Mouse (Mus musculus) cortical plate, adult 2 months (tissue): ENCODE measurements around the gene Trpv6. TPM values are rescaled to one million over a fixed set of nuclear protein-coding genes. Genes with fewer than 3 reads are reported as not detected.

Experiments used
- H3K27ac ChIP-seq: fragments of 200-500 bp; 2 replicates; pipeline ENCODE4 v1.5.1; 2012; ENCODE audit warnings: low read length, control low read depth, inconsistent platforms; ENCODE audit not compliant: insufficient read depth
- H3K4me1 ChIP-seq: fragments of 200-500 bp; 2 replicates; pipeline ENCODE4 v1.6.1; 2011; ENCODE audit warnings: low read length; ENCODE audit not compliant: control insufficient read depth, insufficient read depth
- H3K4me3 ChIP-seq: fragments of 200-500 bp; 2 replicates; pipeline ENCODE4 v1.5.1; 2011; ENCODE audit warnings: mild to moderate bottlenecking, low read length, control low read depth; ENCODE audit not compliant: insufficient read depth
- CTCF ChIP-seq: fragments of 200-500 bp; IDR thresholded peaks from 2 replicates; pipeline ENCODE4 v1.5.1; 2011; ENCODE audit warnings: mild to moderate bottlenecking, control low read depth, low read length; ENCODE audit not compliant: insufficient read depth; ENCODE audit errors: extremely low read depth
- POLR2A ChIP-seq: fragments of 200-500 bp; IDR thresholded peaks from 2 replicates; pipeline ENCODE4 v1.6.1; 2011; ENCODE audit warnings: mild to moderate bottlenecking, low read length, control low read depth; ENCODE audit not compliant: insufficient read depth; ENCODE audit errors: extremely low read depth
- polyA plus RNA-seq: library from polyadenylated mRNA; depleted of rRNA; stranded (reverse); fragments of >200 nt; gene quantifications from 2 replicates; pipeline ENCODE4 v1.2.3, GENCODE M21; 2012

Trpv6 gene
- polyA plus RNA-seq, 1 experiment, result 3.3 TPM

DNA sequence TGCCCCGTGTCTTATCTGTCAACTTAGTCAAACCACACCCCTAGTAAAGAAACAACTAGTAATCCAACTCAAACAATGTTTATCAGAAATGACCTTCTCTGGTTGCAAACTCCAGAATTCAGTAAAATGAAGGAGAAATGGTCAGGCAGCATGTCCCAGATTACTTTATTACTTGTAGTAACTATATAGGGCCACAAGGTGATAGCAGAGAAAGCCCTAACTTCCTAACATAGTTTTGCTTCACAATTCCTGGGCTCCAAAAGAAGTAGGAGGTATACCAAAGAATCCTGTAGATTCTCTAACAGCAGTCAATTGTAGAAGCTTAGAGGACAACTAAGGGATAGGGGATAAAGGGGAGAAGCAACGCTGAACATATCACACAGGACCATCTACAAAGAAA, 5.4 kb downstream of the Trpv6 start:
- H3K27ac ChIP-seq, result no peak overlapping the region
- no peak overlapping the region for H3K4me3 ChIP-seq
- peaks cover 1% of the 10 kb centered on the region; the same call in 1 of the 2 replicates for H3K4me1 ChIP-seq
- TF ChIP-seq POLR2A (no peak), CTCF (no peak)

DNA sequence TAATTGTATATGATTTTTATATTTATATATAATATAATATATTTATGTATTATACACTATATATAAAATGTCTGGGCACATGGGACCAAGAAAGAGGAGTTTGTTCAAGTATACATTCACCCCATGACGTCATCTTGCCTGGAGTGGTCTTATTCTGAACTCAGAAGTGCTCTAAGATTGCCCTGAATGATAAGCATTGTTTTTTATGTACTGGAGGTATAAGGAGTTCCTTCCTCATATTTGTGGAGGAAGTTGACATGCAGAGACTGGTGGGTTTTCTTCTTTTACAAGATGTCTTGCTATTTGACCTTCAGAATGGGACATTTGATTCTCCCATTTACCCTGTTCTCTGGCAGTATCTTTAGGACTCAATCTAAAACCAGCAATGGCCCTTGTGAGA, 8.0 kb downstream of the Trpv6 start:
- H3K4me1 ChIP-seq, result peaks cover 3% of the 10 kb centered on the region; the same call in 1 of the 2 replicates
- no peak overlapping the region for H3K27ac ChIP-seq
- TF ChIP-seq CTCF (no peak), POLR2A (no peak)
- H3K4me3 ChIP-seq, result no peak overlapping the region

DNA sequence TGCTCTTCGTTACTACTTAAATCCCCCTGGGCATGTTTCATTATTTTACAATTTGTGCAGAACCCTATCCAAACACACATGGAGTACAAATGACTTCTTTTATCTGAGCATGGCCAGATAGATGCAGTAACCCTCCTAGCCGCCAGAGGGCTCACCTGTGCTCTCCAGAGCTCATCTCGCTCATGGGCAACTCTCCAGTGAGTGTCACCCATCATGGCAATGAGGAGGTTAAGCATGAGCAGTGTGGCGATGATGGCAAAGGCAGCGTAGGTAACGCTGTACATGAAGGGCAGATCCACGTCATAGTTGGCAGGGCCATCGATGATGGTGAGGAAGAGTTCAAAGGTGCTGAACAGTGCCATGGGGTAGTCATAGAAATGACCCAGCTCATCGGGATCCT, 13.5 kb downstream of the Trpv6 start:
- TF ChIP-seq CTCF (peak; percentile 69), POLR2A (peak; percentile 64; the same call in 1 of the 2 replicates)
- Histone ChIP-seq H3K4me3 (no peak overlapping the region), H3K4me1 (peaks cover 3% of the 10 kb centered on the region; the same call in 1 of the 2 replicates), H3K27ac (no peak overlapping the region)

DNA sequence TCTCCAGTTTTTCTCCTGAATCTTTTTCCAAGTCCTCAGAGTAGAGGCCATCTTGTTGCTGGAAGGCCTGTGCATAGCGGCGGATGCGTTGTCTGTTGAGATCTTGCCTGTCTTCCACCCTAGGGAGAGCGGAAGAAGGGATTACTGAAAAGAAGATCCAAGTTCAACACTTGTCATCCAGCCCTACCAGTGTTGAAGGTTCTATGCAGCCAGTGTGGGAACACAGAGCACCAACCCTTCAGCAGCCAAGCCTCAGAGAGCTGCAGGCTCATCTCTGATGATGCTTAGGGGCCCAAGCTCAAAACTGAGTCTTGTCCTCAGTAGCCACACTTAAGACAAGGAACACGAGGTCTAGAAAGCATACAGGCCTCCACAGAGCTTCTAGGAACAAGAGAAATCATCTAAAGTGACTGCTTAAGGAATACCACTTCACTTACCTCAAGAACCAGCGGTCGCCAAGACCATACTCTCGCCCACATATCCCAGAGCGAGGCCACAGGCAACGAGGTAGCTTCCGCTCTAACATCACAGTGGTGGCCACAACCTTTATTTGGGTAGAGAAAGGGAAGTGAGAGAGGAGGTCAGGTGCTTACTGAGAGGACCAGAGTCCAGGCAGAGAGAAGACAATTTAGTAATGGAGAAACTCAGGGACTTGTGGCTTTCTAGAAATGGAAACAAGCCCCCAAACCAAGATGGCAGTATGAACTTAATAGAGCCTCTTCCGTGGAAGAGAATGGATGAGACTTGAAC, 14.8 kb downstream of the Trpv6 start:
- Histone ChIP-seq H3K4me3 (no peak overlapping the region), H3K4me1 (peaks cover 3% of the 10 kb centered on the region; the same call in 1 of the 2 replicates), H3K27ac (no peak overlapping the region)
- TF ChIP-seq CTCF, result no peak
- no peak for TF ChIP-seq POLR2A

DNA sequence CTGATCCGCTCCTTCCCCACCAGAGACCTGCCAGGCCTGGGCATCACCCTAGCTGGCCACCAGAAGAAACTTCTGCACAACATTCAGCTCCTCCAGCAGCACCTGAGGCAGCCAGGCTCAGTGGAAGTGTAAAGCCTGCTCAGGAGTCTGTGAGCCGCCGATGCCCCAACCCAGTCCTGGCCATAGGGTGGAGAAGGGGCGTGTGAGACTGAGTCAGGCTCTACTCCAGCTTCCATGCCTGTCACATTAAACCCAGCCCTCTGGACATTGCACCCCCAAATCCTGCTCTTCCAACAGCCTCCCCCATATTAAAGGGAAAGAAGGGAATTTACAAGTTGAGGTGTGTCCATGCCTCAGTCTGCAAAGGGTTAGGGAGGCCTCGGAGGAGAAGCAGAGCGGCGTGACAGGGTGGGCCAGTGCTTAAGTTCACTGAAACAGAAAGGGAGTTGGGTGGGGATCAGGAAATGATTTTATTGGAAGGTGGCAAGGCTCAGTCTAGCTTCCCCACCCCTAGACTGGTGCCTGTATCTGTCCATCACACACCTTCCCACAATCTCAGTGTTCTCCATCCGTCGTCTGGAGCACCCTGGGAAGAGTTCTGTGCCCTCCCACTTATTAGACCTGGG, 15.9 kb downstream of the Trpv6 start:
- Histone ChIP-seq H3K4me3 (no peak overlapping the region), H3K4me1 (peaks cover under 1% of the 10 kb centered on the region; the same call in 1 of the 2 replicates), H3K27ac (no peak overlapping the region)
- TF ChIP-seq CTCF (no peak), POLR2A (no peak)

DNA sequence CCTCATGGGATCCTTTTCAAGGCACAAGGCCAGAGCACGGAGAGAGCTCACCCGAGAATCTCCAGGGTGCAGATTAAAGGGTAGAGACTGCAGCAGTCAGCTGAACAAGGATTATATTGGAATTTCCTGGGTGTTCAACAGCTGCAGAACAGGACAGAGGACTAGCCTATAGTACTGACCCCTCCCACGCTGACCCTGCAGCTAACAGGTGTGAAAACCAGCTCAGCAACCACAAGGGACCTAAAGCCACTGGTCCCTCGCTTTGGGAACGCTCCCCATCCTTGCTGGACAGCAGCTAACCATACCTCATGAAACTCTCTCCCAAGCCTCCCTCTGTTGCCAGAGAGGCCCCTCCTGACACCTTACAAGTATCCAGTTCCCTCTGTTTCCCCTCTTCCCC, 28.6 kb downstream of the Trpv6 start:
- H3K4me1 ChIP-seq, result peaks cover 3% of the 10 kb centered on the region; the same call in 1 of the 2 replicates
- TF ChIP-seq CTCF, result no peak
- no peak for TF ChIP-seq POLR2A

DNA sequence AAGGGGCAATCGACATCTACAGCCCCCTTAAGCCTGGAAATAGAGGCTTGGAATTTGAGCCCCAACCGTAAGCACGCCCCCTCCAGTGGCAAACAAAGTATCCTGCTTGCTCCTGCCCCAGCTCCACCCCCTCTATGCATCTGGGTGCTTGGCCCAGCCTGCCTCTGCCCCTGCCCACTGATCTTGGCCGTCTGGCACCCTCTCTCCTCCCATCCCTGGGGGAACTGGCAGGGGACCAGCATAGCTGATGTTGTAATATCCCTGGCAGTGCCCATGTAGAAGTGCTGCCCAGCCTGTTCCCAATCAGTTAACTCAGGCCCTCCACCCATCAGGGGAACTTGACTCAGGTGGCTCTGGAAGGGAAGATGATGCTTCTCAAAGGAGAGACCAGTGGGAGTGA, 30.0 kb downstream of the Trpv6 start:
- H3K4me3 ChIP-seq, result peak overlapping the region; percentile 66
- TF ChIP-seq CTCF (no peak), POLR2A (no peak)
- peaks cover 2% of the 10 kb centered on the region; the same call in 1 of the 2 replicates for H3K4me1 ChIP-seq
- peak overlapping the region; percentile 92 for H3K27ac ChIP-seq

More for the DNA sequence above, 28.6 kb downstream of the Trpv6 start:
- Histone ChIP-seq H3K27ac (0 out of 2 replicates have a peak overlapping the region, but pooled peaks have one; percentile 37), H3K4me3 (peak overlapping the region; percentile 66)

DNA sequence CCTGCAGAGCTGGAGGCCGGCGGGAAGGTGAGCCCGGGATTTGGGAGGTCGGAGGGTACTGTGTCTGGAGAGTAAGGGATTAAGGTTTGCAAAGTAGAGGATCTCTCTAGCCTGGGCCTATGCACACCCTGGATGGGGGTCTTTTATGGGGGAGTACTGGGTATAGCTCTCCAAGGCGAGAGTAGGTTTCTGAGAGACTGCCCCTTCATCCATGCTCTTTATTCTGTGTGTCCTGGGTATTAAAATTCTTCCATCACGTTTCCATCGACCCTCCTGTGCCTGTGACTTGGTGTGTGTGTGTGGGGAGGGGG, 30.5 kb downstream of the Trpv6 start:
- Histone ChIP-seq H3K4me3 (peak overlapping the region; percentile 66), H3K27ac (peak overlapping the region; percentile 92), H3K4me1 (peaks cover 2% of the 10 kb centered on the region; the same call in 1 of the 2 replicates)
- TF ChIP-seq CTCF, result no peak
- TF ChIP-seq POLR2A, result no peak

DNA sequence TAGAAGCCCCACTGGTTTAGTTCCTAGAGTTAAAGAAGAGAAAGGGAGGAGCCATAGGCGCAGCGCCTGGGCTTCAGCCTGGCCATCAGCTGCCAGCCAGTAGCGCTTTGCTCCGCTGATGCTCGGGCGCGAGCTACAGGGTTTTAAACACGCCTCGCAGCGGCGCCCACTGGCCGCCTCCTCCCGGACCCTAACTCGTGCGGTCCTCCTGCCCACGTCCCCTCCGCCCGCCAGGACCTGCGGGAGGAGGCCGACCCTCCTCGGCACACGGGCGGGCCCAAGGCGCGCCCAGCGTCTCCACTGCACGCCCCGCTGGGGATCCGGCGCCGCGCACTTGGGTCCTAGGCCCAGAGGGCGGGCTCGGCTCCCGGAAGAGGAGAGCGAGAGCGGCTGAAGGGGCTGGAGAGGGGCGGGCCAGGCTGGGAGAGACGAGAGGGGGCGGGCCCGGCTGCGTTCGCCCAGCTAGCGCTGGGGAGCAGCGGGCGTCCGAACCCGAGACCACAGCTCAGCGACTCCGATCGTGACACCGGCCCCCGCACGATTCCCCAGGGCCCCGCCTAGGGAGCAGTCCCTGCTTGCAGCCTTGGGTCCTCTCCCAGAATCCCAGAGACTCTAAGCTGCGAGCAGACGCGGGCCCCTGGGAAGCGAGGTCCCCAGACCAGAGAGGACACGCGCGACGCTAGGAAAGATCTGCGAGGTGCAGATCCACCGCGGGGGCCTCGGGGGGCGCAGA, 31.0 kb downstream of the Trpv6 start, which contains the start of gene Ephb6:
Ephb6 (plus strand) TSS at position 422 of the 733 bp plus-strand sequence.
- TF ChIP-seq POLR2A, result peak; percentile 45; the same call in 1 of the 2 replicates
- no peak for TF ChIP-seq CTCF
- Histone ChIP-seq H3K4me1 (peaks cover 2% of the 10 kb centered on the region; the same call in 1 of the 2 replicates), H3K4me3 (peak within 1 kb of the TSS; percentile 66), H3K27ac (peak within 1 kb of the TSS; percentile 92)
